Mouse (Mus musculus) left cerebral cortex, adult 9 months (tissue): ENCODE results near the gene Col12a1.
A peak's percentile ranks its signal among the peaks of the same experiment; 100 is the strongest.

ENCODE experiments used
- DNase-seq, 2 experiments: peaks; one replicate each; pipeline ENCODE4 v3.0.0; 2022; ENCODE audit warnings: low spot score in 2 of 2

The Col12a1 gene

DNA sequence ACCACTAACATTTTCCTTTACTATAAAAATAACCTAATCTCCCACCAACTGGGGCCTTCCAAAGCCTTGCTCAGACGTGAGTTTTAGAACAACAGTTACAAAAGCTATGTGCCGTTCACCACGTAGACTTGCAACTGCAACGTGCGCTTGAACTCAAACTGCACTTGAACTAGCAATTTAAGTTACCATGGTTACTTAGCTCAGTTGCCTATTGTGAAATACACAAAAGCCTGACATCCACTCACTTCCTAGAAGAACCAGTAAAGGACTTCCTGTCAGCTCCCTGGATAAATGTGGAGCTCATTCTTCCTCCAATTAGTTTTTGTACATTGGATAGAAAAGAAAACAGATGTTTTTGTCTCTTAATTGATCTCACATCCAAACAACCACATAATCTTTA lies 112.9 kb downstream of the Col12a1 start:
- DNase-seq, result no peak

DNA sequence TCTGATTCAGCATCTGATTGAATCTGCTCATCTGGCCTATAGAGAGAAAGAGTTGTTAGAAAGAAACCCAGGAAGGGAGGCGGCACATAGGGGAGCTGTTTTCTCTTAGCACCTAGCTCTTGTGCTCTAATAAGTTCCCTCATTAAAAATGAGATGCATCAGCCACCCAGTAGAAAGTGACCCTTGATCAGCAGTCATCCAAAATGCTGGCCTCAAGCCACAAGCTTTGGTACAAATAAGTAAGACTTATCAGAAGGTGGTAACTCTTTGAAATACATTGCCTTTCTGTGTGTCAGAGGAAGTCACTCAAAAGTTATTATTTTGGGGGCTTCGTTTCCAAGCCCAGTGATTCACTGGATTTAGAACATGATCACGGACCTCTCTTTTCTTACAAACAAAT lies 114.1 kb downstream of the Col12a1 start:
- no peak for DNase-seq

DNA sequence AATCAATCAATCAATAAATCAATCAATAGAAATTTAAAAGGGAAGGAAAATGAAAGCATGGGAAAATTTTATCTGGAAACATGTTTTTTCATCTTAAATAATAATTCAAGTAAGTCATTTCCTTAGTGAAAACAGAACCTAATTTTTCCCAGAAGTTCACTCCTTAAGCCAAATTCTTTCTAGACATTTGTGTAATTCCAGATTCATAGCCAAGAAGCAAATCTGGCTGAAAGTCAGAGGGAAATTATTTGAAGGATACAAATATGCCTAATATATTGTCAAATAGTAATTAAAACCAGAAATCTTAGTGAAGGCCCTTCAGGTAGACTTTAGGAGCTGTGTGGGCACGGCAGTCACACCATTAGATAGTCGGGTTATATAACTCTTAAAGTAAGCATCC lies 115.2 kb downstream of the Col12a1 start:
- no peak for DNase-seq

DNA sequence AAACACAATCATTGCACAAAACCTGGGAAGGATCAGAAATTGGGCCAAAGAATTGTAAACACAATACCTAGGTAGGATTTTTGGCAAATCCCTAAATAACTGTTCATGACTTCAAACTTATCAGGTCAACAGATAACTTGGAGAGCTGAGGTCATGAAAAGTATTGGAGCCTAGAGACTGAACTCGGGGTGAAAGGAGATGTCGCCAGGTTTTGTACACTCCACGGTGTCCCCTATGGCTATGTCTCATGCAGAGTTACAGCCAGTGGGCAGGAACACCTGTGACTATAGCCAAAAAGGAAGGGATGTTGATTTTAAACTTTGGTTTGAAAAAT lies 118.4 kb downstream of the Col12a1 start:
- DNase-seq, result no peak

DNA sequence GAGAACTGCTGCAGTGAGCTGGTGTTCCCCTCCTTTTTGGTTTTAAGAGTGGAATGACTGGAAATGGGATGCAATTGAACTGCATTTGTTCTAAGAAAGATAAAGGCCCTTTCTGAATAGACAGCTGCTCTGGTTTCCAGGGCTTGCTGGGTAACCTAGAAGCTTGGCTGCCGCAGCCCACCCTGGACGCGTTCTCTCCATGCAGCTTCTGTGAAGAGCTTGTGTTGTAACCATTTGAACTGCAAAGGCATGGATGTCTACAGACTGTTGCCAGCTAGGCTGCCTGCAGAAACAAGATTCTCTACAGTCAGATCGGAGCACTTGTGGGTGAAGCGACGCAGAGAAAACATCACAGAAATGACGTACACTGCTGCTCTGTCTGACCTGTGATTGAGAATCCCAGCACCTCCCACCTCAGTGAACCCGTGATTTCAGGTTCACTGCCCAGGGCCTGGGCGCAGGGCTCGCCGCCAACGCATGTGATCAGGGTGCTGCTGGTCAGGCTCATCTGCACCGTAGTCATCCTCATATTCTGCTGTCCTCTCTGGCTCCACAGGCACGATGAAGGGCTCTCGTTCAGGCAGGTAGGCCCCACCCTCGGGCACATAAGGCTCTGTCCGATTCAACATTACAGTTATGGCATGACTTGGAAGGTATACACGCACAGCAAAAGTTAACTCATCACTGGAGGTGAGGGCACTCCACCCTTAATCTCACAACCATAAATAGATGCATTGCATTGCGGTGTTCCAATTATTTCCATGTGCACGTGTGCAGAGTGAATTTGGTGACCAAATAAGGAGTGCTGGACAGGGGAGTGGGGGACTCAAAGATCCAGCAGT lies 119.0 kb downstream of the Col12a1 start:
- DNase-seq, result no peak

DNA sequence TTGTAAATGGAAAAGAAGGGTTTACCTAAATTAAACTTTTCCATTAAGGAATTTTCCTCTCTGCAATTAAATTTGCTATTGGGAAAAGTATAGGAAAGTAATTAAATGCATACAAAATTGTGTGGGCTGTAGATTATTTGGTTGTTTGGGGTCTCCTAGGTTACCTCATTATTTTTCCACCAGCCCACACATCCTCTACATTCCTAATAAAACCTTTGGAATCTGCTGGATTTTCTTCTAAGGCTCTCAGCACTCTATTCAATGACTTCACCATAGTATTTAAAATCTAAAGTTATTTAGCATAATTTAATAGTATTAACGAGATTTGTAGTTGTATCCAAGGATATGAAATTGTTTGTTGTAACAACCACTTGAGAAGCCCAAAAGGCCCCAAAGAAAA lies 120.1 kb downstream of the Col12a1 start:
- no peak for DNase-seq

DNA sequence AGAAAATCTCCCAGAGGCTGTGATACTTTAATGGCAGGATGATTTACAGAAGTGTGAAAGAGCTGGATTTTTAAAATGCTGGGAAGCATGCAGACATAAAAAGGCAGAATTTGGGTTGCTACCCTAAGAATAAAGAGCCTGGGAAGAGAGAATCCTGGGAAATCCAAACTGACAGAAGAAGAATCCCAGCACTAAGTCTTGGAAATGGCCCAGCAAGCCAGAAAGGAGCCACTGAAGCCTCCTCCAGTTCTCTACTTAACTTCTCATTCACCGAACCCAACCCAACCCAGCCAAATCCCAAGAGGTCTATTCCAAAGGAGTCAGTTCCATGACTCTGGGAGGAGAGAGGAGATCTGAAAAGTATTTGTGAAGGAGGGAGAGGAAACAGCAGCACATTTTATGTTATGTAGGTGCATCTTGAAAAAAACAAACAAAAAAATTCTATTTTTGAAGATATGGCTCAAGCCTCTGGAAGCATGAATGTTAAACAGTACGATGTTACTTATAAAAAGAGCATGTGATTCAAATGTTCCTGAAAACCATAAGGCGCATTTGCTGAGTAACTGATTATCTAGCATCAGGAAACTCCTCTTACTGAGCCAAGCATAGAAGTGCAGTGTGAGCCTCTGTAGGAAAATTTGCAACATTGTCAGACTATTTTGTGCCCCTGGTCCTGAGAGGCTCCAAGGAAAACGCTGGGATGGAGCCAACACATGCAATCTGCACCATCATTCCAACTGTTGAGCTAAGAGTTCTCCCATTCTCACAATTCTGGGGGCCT lies 132.0 kb downstream of the Col12a1 start:
- no peak for DNase-seq

DNA sequence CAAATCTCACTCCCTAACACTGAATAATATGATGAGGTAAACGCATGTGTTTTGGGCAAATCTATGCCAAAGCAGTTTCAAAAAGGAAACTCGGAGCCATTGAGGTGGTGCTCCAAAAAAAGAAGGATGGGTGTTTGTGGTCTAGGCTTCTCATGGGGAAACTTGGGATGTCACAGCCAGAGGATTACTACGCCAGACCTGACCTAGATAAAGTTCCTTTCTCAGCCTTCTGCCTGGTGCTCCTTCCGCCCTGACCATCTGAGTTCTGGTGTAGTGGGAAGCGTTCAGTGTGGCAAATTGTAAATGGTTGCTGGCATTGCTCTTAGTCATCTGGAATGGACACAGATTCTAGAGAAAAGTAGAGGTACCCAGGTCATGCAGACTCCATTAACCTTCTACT lies 151.8 kb downstream of the Col12a1 start:
- no peak for DNase-seq

DNA sequence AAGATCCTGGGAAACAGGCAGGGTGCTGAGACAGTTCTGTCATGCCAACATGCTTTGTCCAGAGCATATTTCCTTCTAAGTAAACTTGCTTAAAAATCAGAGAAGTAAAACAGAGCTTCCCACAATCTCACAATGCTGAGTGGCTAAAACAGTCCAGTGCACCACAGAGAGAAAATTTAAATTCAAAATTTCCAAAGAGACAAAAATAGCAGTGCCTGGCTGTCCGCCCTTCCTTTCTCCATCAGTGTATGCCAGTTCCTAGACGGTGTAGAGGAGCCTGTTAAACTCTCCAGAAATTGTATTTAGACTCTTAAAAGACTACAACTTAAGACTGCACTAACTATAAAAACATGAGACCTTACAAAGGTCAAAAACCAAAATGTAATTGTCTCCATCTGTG lies 165.3 kb downstream of the Col12a1 start:
- DNase-seq, result peak; percentile 20 to 42
